Mouse (Mus musculus): Measurements from ENCODE around the gene Sdc1.

The Sdc1 gene

GRCm38 (mm10) chr12:8781121-8781520 is 10.0 kb downstream of the Sdc1 start:
- intact Hi-C loops (cut with DNase I): no loop called here

GRCm38 (mm10) chr12:8781681-8782378 is 10.7 kb downstream of the Sdc1 start:
- intact Hi-C loops (cut with DNase I): no loop called here

GRCm38 (mm10) chr12:8782565-8782964 is 11.4 kb downstream of the Sdc1 start:
- intact Hi-C loops (cut with DNase I): no loop called here

- intact Hi-C loops (cut with DNase I): no loop called here
These were observed 13.1 kb downstream of the Sdc1 start for GRCm38 (mm10) chr12:8784189-8784588.

GRCm38 (mm10) chr12:8786476-8786875 is 15.4 kb downstream of the Sdc1 start:
- intact Hi-C loops (cut with DNase I): no loop called here

- intact Hi-C loops (cut with DNase I): no loop called here
These were observed 16.0 kb downstream of the Sdc1 start for GRCm38 (mm10) chr12:8786984-8787730.

- intact Hi-C loops (cut with DNase I): no loop called here
These were observed 17.3 kb downstream of the Sdc1 start for GRCm38 (mm10) chr12:8788469-8788868.

GRCm38 (mm10) chr12:8790615-8791014 is 19.5 kb downstream of the Sdc1 start:
- intact Hi-C loops (cut with DNase I): no loop called here

- intact Hi-C loops (cut with DNase I): no loop called here
These were observed 22.4 kb downstream of the Sdc1 start for GRCm38 (mm10) chr12:8793410-8794051.

GRCm38 (mm10) chr12:8797936-8798335 is 26.8 kb downstream of the Sdc1 start:
- intact Hi-C loops (cut with DNase I): no loop called here

- intact Hi-C loops (cut with DNase I): no loop called here
These were observed 27.4 kb downstream of the Sdc1 start for GRCm38 (mm10) chr12:8798486-8799020.

- intact Hi-C loops (cut with DNase I): no loop called here
These were observed 32.4 kb downstream of the Sdc1 start for GRCm38 (mm10) chr12:8803421-8804076.

- intact Hi-C loops (cut with DNase I): no loop called here
These were observed 32.9 kb downstream of the Sdc1 start for GRCm38 (mm10) chr12:8804077-8804456.

GRCm38 (mm10) chr12:8804934-8805722 is 34.0 kb downstream of the Sdc1 start:
- intact Hi-C loops (cut with DNase I): no loop called here

- intact Hi-C loops (cut with DNase I): no loop called here
These were observed 38.0 kb downstream of the Sdc1 start for GRCm38 (mm10) chr12:8809086-8809485.

GRCm38 (mm10) chr12:8809626-8810025 is 38.5 kb downstream of the Sdc1 start:
- intact Hi-C loops (cut with DNase I): no loop called here

GRCm38 (mm10) chr12:8810966-8811365 is 39.8 kb downstream of the Sdc1 start:
- intact Hi-C loops (cut with DNase I): no loop called here

GRCm38 (mm10) chr12:8811441-8811871 is 40.3 kb downstream of the Sdc1 start:
- intact Hi-C loops (cut with DNase I): no loop called here

GRCm38 (mm10) chr12:8811894-8812560 is 40.9 kb downstream of the Sdc1 start:
- intact Hi-C loops (cut with DNase I): no loop called here
